Mouse (Mus musculus): ENCODE results near the gene Gsta2.

- TF ChIP-seq CTCF (IDR thresholded peaks at IDR 0.05; ENCODE audit: low read depth) (no peak), EP300 (IDR thresholded peaks at IDR 0.05; ENCODE audit: low read depth) (no peak)
Measured at GRCm38 (mm10) chr9:78374397-78374796, 18.8 kb upstream of the Gsta2 start.

All from liver, postnatal 0 days (tissue).